Mouse (Mus musculus) liver, embryonic 15.5 days (tissue): Measurements from ENCODE around the gene Arfgap1. TPM values are rescaled to one million over a fixed set of nuclear protein-coding genes. Genes with fewer than 3 reads are reported as not detected.

Experiments used
- ATAC-seq: fragments of 200-750 bp; cut with Nextera tagmentation; 2 replicates; pipeline ENCODE4 v1.8.0; 2017; ENCODE audit warnings: moderate number of reproducible peaks, mild to moderate bottlenecking, moderate library complexity; ENCODE audit not compliant: insufficient read depth
- H3K27ac ChIP-seq: fragments of 300-500 bp; sonication (generic); replicated peaks from 2 replicates; pipeline ENCODE4 v1.5.1; 2015; ENCODE audit warnings: mild to moderate bottlenecking, inconsistent platforms
- H3K27me3 ChIP-seq: fragments of 300-500 bp; sonication (generic); 2 replicates; pipeline ENCODE4 v1.6.1; 2015; ENCODE audit warnings: mild to moderate bottlenecking, inconsistent platforms
- H3K36me3 ChIP-seq: fragments of 300-500 bp; sonication (generic); replicated peaks from 2 replicates; pipeline ENCODE4 v1.6.1; 2015; ENCODE audit warnings: moderate library complexity, mild to moderate bottlenecking, inconsistent platforms
- H3K4me1 ChIP-seq: fragments of 300-500 bp; sonication (generic); replicated peaks from 2 replicates; pipeline ENCODE4 v1.6.1; 2015; ENCODE audit warnings: inconsistent platforms
- H3K4me2 ChIP-seq: fragments of 300-500 bp; sonication (generic); 2 replicates; pipeline ENCODE4 v1.6.1; 2015; ENCODE audit warnings: moderate library complexity, mild to moderate bottlenecking, inconsistent platforms
- H3K4me3 ChIP-seq: fragments of 300-500 bp; sonication (generic); replicated peaks from 2 replicates; pipeline ENCODE4 v1.5.1; 2015; ENCODE audit warnings: mild to moderate bottlenecking, inconsistent platforms
- H3K9ac ChIP-seq: fragments of 300-500 bp; sonication (generic); 2 replicates; pipeline ENCODE4 v1.6.1; 2015; ENCODE audit warnings: moderate library complexity, mild to moderate bottlenecking, inconsistent platforms
- H3K9me3 ChIP-seq: fragments of 300-500 bp; sonication (generic); replicated peaks from 2 replicates; pipeline ENCODE4 v1.6.1; 2016; ENCODE audit warnings: inconsistent platforms
- WGBS: fragments of 180-500 bp; shearing (Covaris S2); methylation state at CpG from one replicate; pipeline ENCODE4 v1.1.7; 2015; ENCODE audit warnings: mixed read lengths; ENCODE audit not compliant: insufficient replicate concordance; 5-methylcytosine and 5-hydroxymethylcytosine counted together
- polyA plus RNA-seq: library from polyadenylated mRNA; unstranded; fragments of >200 nt; fragmentation: Nextera tagmentation; extraction: Ambion mirVana; gene quantifications from 2 replicates; pipeline ENCODE4 v1.2.1, GENCODE M21; 2015

Arfgap1 gene
- 32.0 and 35.1 TPM in 2 replicates for polyA plus RNA-seq

- peak within 1 kb of the TSS; percentile 89 for H3K27ac ChIP-seq
- WGBS: under 1% methylated on average over 57 of the region's 57 CpGs
Measured at GRCm38 (mm10) chr2:180967010-180967763, at the start of gene Arfgap1. TSS of gene Arfgap1 (plus strand) at chr2:180967225.

GRCm38 (mm10) chr2:180919913-180920809, 46.9 kb upstream of the Arfgap1 start:
- Histone ChIP-seq H3K9me3 (no peaks in the 10 kb centered on the region), H3K27ac (peak overlapping the region; percentile 84), H3K9ac (peak overlapping the region; percentile 99), H3K4me3 (peak overlapping the region; percentile 99), H3K36me3 (peaks cover 34% of the 10 kb centered on the region), H3K27me3 (no peaks in the 10 kb centered on the region), H3K4me2 (peak overlapping the region; percentile 81), H3K4me1 (peaks cover 33% of the 10 kb centered on the region)
- peak; percentile 7 for ATAC-seq
- WGBS: under 1% methylated on average over 61 of the region's 61 CpGs

More at GRCm38 (mm10) chr2:180967010-180967763, at the start of gene Arfgap1:
- H3K9ac ChIP-seq: peak within 1 kb of the TSS; percentile 90
- H3K27me3 ChIP-seq: no peaks in the 10 kb centered on the region
- H3K36me3 ChIP-seq: peaks cover 24% of the 10 kb centered on the region
- H3K4me1 ChIP-seq: peaks cover 46% of the 10 kb centered on the region
- H3K4me3 ChIP-seq: peak within 1 kb of the TSS; percentile 81
- H3K4me2 ChIP-seq: peak within 1 kb of the TSS; percentile 78
- peak; percentile 89 for ATAC-seq
- H3K9me3 ChIP-seq: no peaks in the 10 kb centered on the region

GRCm38 (mm10) chr2:180920810-180921400, 46.1 kb upstream of the Arfgap1 start, which contains the start of gene Ythdf1:
TSS of gene Ythdf1 (minus strand) at chr2:180920949.
- under 1% methylated on average over 42 of the region's 56 CpGs for WGBS
- H3K27ac ChIP-seq: peak within 1 kb of the TSS; percentile 84
- ATAC-seq: peak; percentile 94

GRCm38 (mm10) chr2:180922739-180923138, 44.3 kb upstream of the Arfgap1 start:
- Histone ChIP-seq H3K4me1 (peaks cover 23% of the 10 kb centered on the region), H3K9ac (no peak overlapping the region), H3K36me3 (peaks cover 11% of the 10 kb centered on the region), H3K4me2 (no peak overlapping the region), H3K4me3 (no peak overlapping the region), H3K9me3 (no peaks in the 10 kb centered on the region), H3K27me3 (no peaks in the 10 kb centered on the region; the same call in 1 of the 2 replicates), H3K27ac (no peak overlapping the region)
- ATAC-seq: no peak
- 77% methylated on average over 6 of the region's 6 CpGs for WGBS

More at GRCm38 (mm10) chr2:180920810-180921400, 46.1 kb upstream of the Arfgap1 start, which contains the start of gene Ythdf1:
- Histone ChIP-seq H3K36me3 (peaks cover 26% of the 10 kb centered on the region), H3K27me3 (no peaks in the 10 kb centered on the region), H3K4me1 (peaks cover 33% of the 10 kb centered on the region), H3K4me3 (peak within 1 kb of the TSS; percentile 99), H3K4me2 (peak within 1 kb of the TSS; percentile 81), H3K9me3 (no peaks in the 10 kb centered on the region), H3K9ac (peak within 1 kb of the TSS; percentile 99)

- Histone ChIP-seq H3K9ac (no peak overlapping the region), H3K4me1 (peaks cover 6% of the 10 kb centered on the region), H3K27me3 (peaks cover 8% of the 10 kb centered on the region; the same call in 1 of the 2 replicates), H3K9me3 (no peaks in the 10 kb centered on the region), H3K4me2 (no peak overlapping the region), H3K27ac (no peak overlapping the region), H3K4me3 (no peak overlapping the region), H3K36me3 (no peaks in the 10 kb centered on the region)
- ATAC-seq: no peak
- WGBS: 4% methylated on average over 4 of the region's 4 CpGs
Measured at GRCm38 (mm10) chr2:180925176-180925575, 41.8 kb upstream of the Arfgap1 start.

GRCm38 (mm10) chr2:180928723-180929122, 38.3 kb upstream of the Arfgap1 start, which contains the start of gene Birc7:
TSS of gene Birc7 (plus strand) at chr2:180929023.
- Histone ChIP-seq H3K9me3 (no peaks in the 10 kb centered on the region), H3K4me2 (no peak within 1 kb of the TSS), H3K36me3 (no peaks in the 10 kb centered on the region), H3K9ac (no peak within 1 kb of the TSS), H3K27ac (no peak within 1 kb of the TSS), H3K4me3 (no peak within 1 kb of the TSS), H3K27me3 (peaks cover 30% of the 10 kb centered on the region), H3K4me1 (no peaks in the 10 kb centered on the region)
- no peak for ATAC-seq
- WGBS: 55% methylated on average over 4 of the region's 4 CpGs

- H3K4me1 ChIP-seq: no peaks in the 10 kb centered on the region
- H3K27ac ChIP-seq: no peak overlapping the region
- no peak overlapping the region for H3K4me3 ChIP-seq
- H3K27me3 ChIP-seq: peaks cover 30% of the 10 kb centered on the region
- no peaks in the 10 kb centered on the region for H3K36me3 ChIP-seq
- ATAC-seq: no peak
- no peak overlapping the region for H3K4me2 ChIP-seq
- H3K9me3 ChIP-seq: no peaks in the 10 kb centered on the region
- 38% methylated on average over 1 of the region's 1 CpGs for WGBS
- H3K9ac ChIP-seq: no peak overlapping the region
Measured at GRCm38 (mm10) chr2:180932418-180932817, 34.6 kb upstream of the Arfgap1 start.

GRCm38 (mm10) chr2:180940187-180940586, 26.8 kb upstream of the Arfgap1 start:
- no peaks in the 10 kb centered on the region for H3K9me3 ChIP-seq
- H3K27me3 ChIP-seq: no peaks in the 10 kb centered on the region
- no peak for ATAC-seq
- no peak overlapping the region for H3K9ac ChIP-seq
- H3K4me1 ChIP-seq: no peaks in the 10 kb centered on the region
- H3K27ac ChIP-seq: no peak overlapping the region
- H3K36me3 ChIP-seq: no peaks in the 10 kb centered on the region
- H3K4me2 ChIP-seq: no peak overlapping the region
- no peak overlapping the region for H3K4me3 ChIP-seq

- H3K4me2 ChIP-seq: no peak overlapping the region
- H3K9ac ChIP-seq: no peak overlapping the region
- H3K4me3 ChIP-seq: no peak overlapping the region
- H3K27me3 ChIP-seq: no peaks in the 10 kb centered on the region
- H3K27ac ChIP-seq: no peak overlapping the region
- H3K4me1 ChIP-seq: no peaks in the 10 kb centered on the region
- no peak for ATAC-seq
- H3K36me3 ChIP-seq: no peaks in the 10 kb centered on the region
- H3K9me3 ChIP-seq: no peaks in the 10 kb centered on the region
Measured at GRCm38 (mm10) chr2:180941869-180942268, 25.2 kb upstream of the Arfgap1 start.

GRCm38 (mm10) chr2:180949947-180950346, 17.1 kb upstream of the Arfgap1 start:
- Histone ChIP-seq H3K4me3 (no peak overlapping the region), H3K4me2 (no peak overlapping the region), H3K9ac (no peak overlapping the region), H3K9me3 (no peaks in the 10 kb centered on the region), H3K4me1 (no peaks in the 10 kb centered on the region), H3K27me3 (peaks cover 51% of the 10 kb centered on the region), H3K36me3 (no peaks in the 10 kb centered on the region), H3K27ac (no peak overlapping the region)
- ATAC-seq: no peak
- WGBS: 17% methylated on average over 1 of the region's 1 CpGs
